Mouse (Mus musculus) spleen, adult 2 months (tissue): Measurements from ENCODE around the gene Hist1h2bg. TPM values are rescaled to one million over a fixed set of nuclear protein-coding genes. Genes with fewer than 3 reads are reported as not detected.

ENCODE experiments used
- DNase-seq, 2 experiments: peaks; one replicate each; pipeline versions ENCODE4 v3.0.0 to v3.0.0-alpha.2; 2012 to 2021; ENCODE audit warnings: low spot score in 2 of 2, low read depth in 1 of 2
- H3K27ac ChIP-seq: fragments of 200-500 bp; 2 replicates; pipeline ENCODE4 v1.5.1; 2012; ENCODE audit warnings: low read length, inconsistent platforms; ENCODE audit not compliant: insufficient read depth
- H3K27me3 ChIP-seq: fragments of 200-500 bp; 2 replicates; pipeline ENCODE4 v1.6.1; 2012; ENCODE audit warnings: mild to moderate bottlenecking, moderate library complexity, low read length, inconsistent platforms; ENCODE audit not compliant: control insufficient read depth, insufficient read depth
- H3K36me3 ChIP-seq: fragments of 200-500 bp; 2 replicates; pipeline ENCODE4 v1.6.1; 2012; ENCODE audit warnings: mild to moderate bottlenecking, low read length, inconsistent platforms; ENCODE audit not compliant: control insufficient read depth, insufficient read depth
- H3K4me1 ChIP-seq: fragments of 200-500 bp; 2 replicates; pipeline ENCODE4 v1.6.1; 2011; ENCODE audit warnings: inconsistent platforms; ENCODE audit not compliant: control insufficient read depth, insufficient read depth, insufficient read length
- H3K4me3 ChIP-seq: fragments of 200-500 bp; 2 replicates; pipeline ENCODE4 v1.5.1; 2011; ENCODE audit warnings: mild to moderate bottlenecking, inconsistent platforms; ENCODE audit not compliant: insufficient read depth, insufficient read length; ENCODE audit errors: extremely low read depth
- CTCF ChIP-seq: fragments of 200-500 bp; IDR thresholded peaks from 2 replicates; pipeline ENCODE4 v1.5.1; 2011; ENCODE audit warnings: mild to moderate bottlenecking, inconsistent platforms; ENCODE audit not compliant: insufficient read depth, insufficient read length, insufficient replicate concordance; ENCODE audit errors: extremely low read depth
- POLR2A ChIP-seq: fragments of 200-500 bp; IDR thresholded peaks from 2 replicates; pipeline ENCODE4 v1.6.1; 2011; ENCODE audit warnings: low read depth, low read length, inconsistent platforms
- WGBS: fragments of 180-500 bp; shearing (Covaris S2); methylation state at CpG from one replicate; pipeline ENCODE4 v1.1.7; 2018; 5-methylcytosine and 5-hydroxymethylcytosine counted together
- polyA plus RNA-seq: library from polyadenylated mRNA; depleted of rRNA; stranded (reverse); fragments of >200 nt; gene quantifications from 2 replicates; pipeline ENCODE4 v1.2.3, GENCODE M21; 2012

The Hist1h2bg gene
- polyA plus RNA-seq, 1 experiment = 57.5 TPM

DNA sequence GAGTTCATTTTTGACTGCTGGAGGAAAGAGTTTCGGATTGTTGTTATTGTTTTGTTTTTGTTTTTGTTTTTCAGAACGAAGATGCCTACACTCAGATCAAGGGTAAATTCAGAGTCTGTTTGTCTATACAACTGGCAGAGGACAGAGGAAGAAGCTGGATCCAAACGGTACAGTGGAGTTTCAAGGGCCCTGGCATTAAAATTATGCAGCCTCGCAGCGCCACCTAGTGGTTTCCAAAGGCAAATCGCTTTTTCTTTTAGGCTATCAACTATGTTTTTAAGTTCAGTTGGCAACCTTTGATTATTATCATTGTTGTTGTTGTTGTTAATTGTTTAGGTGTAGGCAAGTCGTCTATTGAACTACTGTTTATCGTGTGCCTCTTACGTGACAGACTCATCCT, 26.8 kb downstream of the Hist1h2bg start:
- WGBS = 9% methylated on average over 9 of the region's 9 CpGs
- H3K27me3 ChIP-seq = no peaks in the 10 kb centered on the region
- TF ChIP-seq CTCF = peak; percentile 70; the same call in 1 of the 2 replicates
- TF ChIP-seq POLR2A = no peak
- no peaks in the 10 kb centered on the region for H3K36me3 ChIP-seq
- H3K4me3 ChIP-seq = no peak overlapping the region
- no peak overlapping the region for H3K27ac ChIP-seq
- 0 out of 2 replicates have a peak, but pooled peaks cover 1% of the 10 kb centered on the region for H3K4me1 ChIP-seq
- peak in 1 of 2 experiments; percentile 73 for DNase-seq

DNA sequence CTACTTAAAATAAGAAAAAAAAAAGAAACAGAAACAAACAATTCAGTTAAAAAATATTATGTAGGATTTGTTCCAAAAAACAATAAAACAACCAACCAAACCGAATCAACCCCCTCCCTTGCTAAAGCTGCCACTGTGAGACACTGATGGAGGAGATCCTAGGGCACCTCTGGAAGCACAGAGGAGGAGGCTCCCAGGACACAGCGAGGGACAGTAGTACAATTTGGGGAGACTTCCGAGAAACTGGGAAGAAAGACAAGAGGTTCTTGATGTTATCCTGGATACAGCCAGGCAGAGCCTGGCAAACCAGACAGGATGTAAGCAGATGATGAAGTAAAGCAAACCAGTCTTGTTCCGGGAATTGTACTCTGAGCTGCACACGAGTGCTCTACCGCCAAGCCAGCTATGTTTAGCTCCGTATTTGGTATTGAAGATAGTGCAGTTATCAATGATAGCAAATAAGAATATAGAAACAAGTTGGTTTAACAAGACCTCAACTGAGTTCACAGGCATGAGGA, 32.0 kb downstream of the Hist1h2bg start:
- no peaks in the 10 kb centered on the region for H3K27me3 ChIP-seq
- H3K36me3 ChIP-seq = no peaks in the 10 kb centered on the region
- DNase-seq = no peak
- 81% methylated on average over 7 of the region's 7 CpGs for WGBS
- H3K4me1 ChIP-seq = no peaks in the 10 kb centered on the region
- H3K27ac ChIP-seq = no peak overlapping the region
- TF ChIP-seq CTCF (no peak), POLR2A (no peak)
- no peak overlapping the region for H3K4me3 ChIP-seq

DNA sequence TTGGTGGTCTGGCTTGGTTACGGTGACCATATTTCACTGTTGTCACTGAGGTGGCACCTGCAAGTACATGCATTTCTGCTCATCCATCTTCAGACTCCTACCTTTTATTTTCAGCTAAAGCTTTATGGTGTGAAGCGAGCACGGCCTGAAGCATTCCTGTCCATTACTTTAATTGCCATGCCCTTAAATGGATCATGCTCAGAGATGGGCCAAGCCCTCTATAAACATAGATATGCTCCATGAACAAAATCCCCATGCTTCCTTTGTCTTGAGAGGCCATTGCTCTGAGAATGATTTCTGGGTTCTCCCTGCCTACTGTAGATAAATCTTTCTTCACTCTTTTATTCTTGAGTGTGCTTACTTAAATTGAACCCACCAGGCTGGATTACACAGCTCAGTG, 33.3 kb downstream of the Hist1h2bg start:
- TF ChIP-seq POLR2A (no peak), CTCF (no peak)
- DNase-seq = no peak
- no peaks in the 10 kb centered on the region for H3K4me1 ChIP-seq
- WGBS = 97% methylated on average over 3 of the region's 3 CpGs
- no peak overlapping the region for H3K4me3 ChIP-seq
- no peaks in the 10 kb centered on the region for H3K36me3 ChIP-seq
- no peaks in the 10 kb centered on the region for H3K27me3 ChIP-seq
- no peak overlapping the region for H3K27ac ChIP-seq

DNA sequence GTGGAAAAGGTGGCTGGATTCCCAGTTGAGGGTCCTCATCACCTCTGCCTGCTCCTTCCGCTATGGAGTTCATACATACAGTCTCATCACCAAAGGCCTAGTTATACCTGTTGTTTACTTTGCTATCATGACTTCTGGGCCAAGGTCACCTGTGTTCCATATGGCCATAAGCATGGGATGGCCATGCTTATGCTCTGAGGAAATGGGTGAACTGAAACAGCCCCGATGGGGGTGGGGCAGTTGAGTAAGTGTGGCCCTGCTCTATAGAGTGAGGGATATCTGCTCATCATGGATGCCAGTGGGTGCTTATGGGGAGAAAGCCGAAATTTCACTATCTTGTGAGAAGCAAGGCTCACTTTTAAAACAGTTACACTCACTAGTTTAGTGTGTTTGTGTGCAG, 33.9 kb downstream of the Hist1h2bg start:
- no peak for DNase-seq
- no peaks in the 10 kb centered on the region for H3K27me3 ChIP-seq
- H3K4me3 ChIP-seq = no peak overlapping the region
- no peaks in the 10 kb centered on the region for H3K4me1 ChIP-seq
- no peak overlapping the region for H3K27ac ChIP-seq
- H3K36me3 ChIP-seq = no peaks in the 10 kb centered on the region
- TF ChIP-seq POLR2A (no peak), CTCF (no peak)
- WGBS = 92% methylated on average over 3 of the region's 3 CpGs

DNA sequence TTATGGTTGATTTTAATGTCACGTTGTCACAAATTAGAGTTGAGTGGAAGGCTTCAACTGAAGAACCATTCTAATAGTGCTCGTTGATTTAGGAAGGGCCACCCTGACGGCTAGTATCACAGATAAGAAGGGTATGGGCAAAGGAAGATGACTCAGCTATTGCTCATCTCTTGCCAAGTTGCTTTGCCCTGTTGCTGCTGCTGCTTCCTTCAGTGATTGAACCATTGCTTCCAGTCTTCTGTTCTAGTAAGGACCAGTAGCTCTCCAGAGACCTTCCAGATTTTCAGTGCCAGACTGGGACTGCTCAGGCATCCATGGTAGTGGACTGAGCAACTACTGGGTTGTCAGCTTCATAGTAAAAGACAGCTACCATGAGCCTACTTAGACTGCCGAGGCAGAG, 38.0 kb downstream of the Hist1h2bg start:
- Histone ChIP-seq H3K4me1 (no peaks in the 10 kb centered on the region), H3K36me3 (no peaks in the 10 kb centered on the region), H3K27ac (no peak overlapping the region), H3K27me3 (no peaks in the 10 kb centered on the region), H3K4me3 (no peak overlapping the region; the same call in 1 of the 2 replicates)
- no peak for TF ChIP-seq POLR2A
- no peak for TF ChIP-seq CTCF
- WGBS = 82% methylated on average over 4 of the region's 4 CpGs
- no peak for DNase-seq

DNA sequence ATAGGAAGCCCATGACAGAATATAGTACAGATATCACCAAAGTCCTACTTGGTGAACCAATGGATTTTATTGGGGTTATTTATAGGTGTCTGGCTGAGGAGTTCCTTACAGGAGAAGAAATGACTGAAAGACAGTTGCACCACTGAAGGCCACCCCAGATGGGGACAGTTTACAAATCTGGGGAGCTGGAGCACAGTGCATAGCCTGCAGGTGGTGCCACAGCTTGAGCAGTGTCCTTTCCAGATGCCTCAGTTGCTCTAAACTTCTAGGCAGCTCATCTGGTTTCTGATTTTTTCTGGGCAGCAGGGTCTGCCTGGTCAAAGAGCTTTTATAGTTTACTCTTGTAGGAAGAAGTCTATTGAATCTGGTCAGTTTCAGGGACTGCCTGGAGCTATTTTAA, 38.6 kb downstream of the Hist1h2bg start:
- no peak for DNase-seq
- Histone ChIP-seq H3K4me1 (no peaks in the 10 kb centered on the region), H3K27me3 (no peaks in the 10 kb centered on the region), H3K36me3 (no peaks in the 10 kb centered on the region), H3K27ac (no peak overlapping the region), H3K4me3 (no peak overlapping the region)
- TF ChIP-seq CTCF (no peak), POLR2A (no peak)

DNA sequence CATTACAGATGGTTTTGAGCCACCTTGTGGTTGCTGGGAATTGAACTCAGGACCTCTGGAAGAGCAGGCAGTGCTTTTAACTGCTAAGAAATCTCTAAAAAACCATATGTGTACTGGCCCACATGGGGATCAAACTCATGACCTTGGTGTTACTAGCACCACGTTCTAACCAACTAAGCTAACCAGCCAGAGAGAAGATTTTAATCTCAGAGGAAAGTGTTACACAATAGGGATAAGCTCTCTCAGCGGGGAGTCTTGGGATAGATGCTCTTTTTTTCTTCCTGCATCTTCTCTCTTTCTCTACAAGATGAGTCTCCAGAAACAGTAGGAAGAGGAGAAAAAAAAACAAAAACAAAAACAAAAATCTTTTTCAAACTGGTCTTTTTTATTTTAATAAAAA, 39.2 kb downstream of the Hist1h2bg start:
- TF ChIP-seq CTCF = no peak
- TF ChIP-seq POLR2A = no peak
- H3K27ac ChIP-seq = no peak overlapping the region
- DNase-seq = no peak
- WGBS = 82% methylated on average over 2 of the region's 2 CpGs
- no peaks in the 10 kb centered on the region for H3K4me1 ChIP-seq
- no peak overlapping the region for H3K4me3 ChIP-seq
- no peaks in the 10 kb centered on the region for H3K27me3 ChIP-seq
- no peaks in the 10 kb centered on the region for H3K36me3 ChIP-seq

DNA sequence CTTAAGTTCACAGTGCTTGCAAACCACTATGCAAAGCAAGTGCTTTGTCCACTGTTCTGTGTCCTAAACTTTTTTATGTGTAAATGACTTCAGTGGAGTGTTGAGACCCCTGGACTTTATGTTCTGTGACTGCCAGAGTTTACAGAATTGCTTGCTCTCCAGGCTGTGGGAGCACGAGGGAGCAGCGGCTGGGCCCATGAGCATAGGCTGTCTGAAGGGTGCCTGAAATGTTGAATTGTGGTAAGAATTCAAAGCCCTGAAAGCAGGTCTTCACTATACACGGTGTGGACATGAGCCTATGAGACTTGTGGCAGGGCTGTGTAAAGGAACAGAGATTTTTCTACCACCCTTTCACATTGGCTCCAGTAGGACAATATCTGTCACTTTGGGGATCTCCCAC, 40.4 kb downstream of the Hist1h2bg start:
- TF ChIP-seq CTCF (no peak), POLR2A (no peak)
- Histone ChIP-seq H3K4me1 (no peaks in the 10 kb centered on the region), H3K27ac (no peak overlapping the region), H3K36me3 (no peaks in the 10 kb centered on the region), H3K27me3 (no peaks in the 10 kb centered on the region), H3K4me3 (no peak overlapping the region)
- no peak for DNase-seq
- WGBS = 90% methylated on average over 3 of the region's 3 CpGs
